Mouse (Mus musculus) testis, adult 2 months (tissue): ENCODE results near the gene Ap1m1.

Experiments
- CTCF ChIP-seq: fragments of 200-500 bp; IDR thresholded peaks from 2 replicates; pipeline ENCODE4 v1.5.1; 2012; ENCODE audit warnings: low read depth, mild to moderate bottlenecking, inconsistent platforms, low read length, moderate library complexity; ENCODE audit not compliant: control insufficient read depth, insufficient read depth, insufficient replicate concordance
- POLR2A ChIP-seq: fragments of 200-500 bp; IDR thresholded peaks from 2 replicates; pipeline ENCODE4 v1.6.1; 2012; ENCODE audit warnings: low read depth, mild to moderate bottlenecking, inconsistent platforms, low read length, moderate library complexity; ENCODE audit not compliant: control insufficient read depth

DNA sequence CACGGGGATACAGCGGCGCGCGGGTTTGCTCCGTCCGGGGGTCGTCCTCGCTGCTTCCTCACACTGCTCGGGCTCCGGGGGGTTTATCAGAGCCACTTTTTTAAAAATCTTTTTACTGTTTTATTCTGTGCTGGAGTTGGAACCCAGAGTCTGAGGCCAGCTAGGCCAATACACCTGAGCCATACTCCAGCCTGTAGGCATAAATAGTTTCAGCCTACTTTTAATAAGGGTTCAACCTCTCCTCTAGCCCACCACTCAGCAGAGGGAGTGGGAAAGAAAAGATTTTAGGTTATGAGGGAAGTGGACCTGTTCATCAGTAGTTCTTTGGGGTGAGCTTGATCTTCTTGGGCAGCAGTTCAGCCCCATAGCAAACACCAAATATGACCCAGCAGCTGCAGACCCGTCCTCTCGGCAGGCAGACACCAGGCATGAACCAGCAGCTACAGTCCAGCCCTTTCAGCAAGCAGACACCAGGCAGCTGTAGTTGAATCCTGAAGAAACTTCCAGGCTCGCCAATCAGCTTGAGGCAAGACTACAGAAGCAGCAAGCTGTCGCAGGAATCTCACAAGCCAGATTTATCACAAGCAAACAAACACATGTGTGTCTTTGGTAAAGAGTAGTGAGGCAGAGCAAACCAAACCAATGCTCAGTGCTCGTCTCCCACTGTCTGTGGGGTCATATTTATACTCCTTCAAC, 65.5 kb downstream of the Ap1m1 start, which contains the start of gene Gm10282:
- TF ChIP-seq CTCF (no peak), POLR2A (no peak)
